Mouse (Mus musculus) liver, adult 2 months (tissue): ENCODE results near the gene Ccdc13. TPM values are rescaled to one million over a fixed set of nuclear protein-coding genes. Genes with fewer than 3 reads are reported as not detected.

Experiments used
- DNase-seq: peaks from one replicate; pipeline ENCODE4 v3.0.0-alpha.2; 2011; ENCODE audit warnings: low read depth, low spot score; ENCODE audit errors: extremely low read depth
- H3K27ac ChIP-seq: fragments of 200-500 bp; replicated peaks from 2 replicates; pipeline ENCODE4 v1.5.1; 2012; ENCODE audit warnings: low read depth, mild to moderate bottlenecking, control low read depth, inconsistent platforms, low read length; ENCODE audit not compliant: insufficient read depth
- H3K27me3 ChIP-seq: fragments of 200-500 bp; 2 replicates; pipeline ENCODE4 v1.6.1; 2012; ENCODE audit warnings: mild to moderate bottlenecking, moderate library complexity, low read length, inconsistent platforms; ENCODE audit not compliant: control insufficient read depth, insufficient read depth
- H3K36me3 ChIP-seq: fragments of 200-500 bp; 2 replicates; pipeline ENCODE4 v1.6.1; 2012; ENCODE audit warnings: low read length, inconsistent platforms; ENCODE audit not compliant: control insufficient read depth, insufficient read depth
- H3K4me1 ChIP-seq: fragments of 200-500 bp; 2 replicates; pipeline ENCODE4 v1.6.1; 2011; ENCODE audit warnings: low read length; ENCODE audit not compliant: control insufficient read depth, insufficient read depth
- H3K4me3 ChIP-seq: fragments of 200-500 bp; 2 replicates; pipeline ENCODE4 v1.5.1; 2011; ENCODE audit warnings: low read depth, mild to moderate bottlenecking, control low read depth, low read length, moderate library complexity; ENCODE audit not compliant: insufficient read depth
- H3K79me2 ChIP-seq: fragments of 200-500 bp; 2 replicates; pipeline ENCODE4 v1.6.1; 2012; ENCODE audit warnings: inconsistent platforms, mild to moderate bottlenecking, low read length, moderate library complexity; ENCODE audit not compliant: control insufficient read depth, insufficient read depth
- H3K9ac ChIP-seq: fragments of 200-500 bp; 2 replicates; pipeline ENCODE4 v1.6.1; 2012; ENCODE audit warnings: low read depth, mild to moderate bottlenecking, control low read depth, inconsistent platforms, low read length
- CTCF ChIP-seq: fragments of 200-500 bp; IDR thresholded peaks from 2 replicates; pipeline ENCODE4 v1.5.1; 2011; ENCODE audit warnings: low read depth, low read length, control low read depth
- POLR2A ChIP-seq: fragments of 200-500 bp; IDR thresholded peaks from 2 replicates; pipeline ENCODE4 v1.6.1; 2011; ENCODE audit warnings: low read length, control low read depth; ENCODE audit not compliant: insufficient read depth; ENCODE audit errors: extremely low read depth
- WGBS: fragments of 180-500 bp; shearing (Covaris S2); methylation state at CpG from one replicate; pipeline ENCODE4 v1.1.7; 2018; 5-methylcytosine and 5-hydroxymethylcytosine counted together
- polyA plus RNA-seq: library from polyadenylated mRNA; depleted of rRNA; stranded (reverse); fragments of >200 nt; gene quantifications from 2 replicates; pipeline ENCODE4 v1.2.3, GENCODE M21; 2012
- total RNA-seq: library from RNA; depleted of rRNA; stranded (reverse); fragments of >200 nt; gene quantifications from 2 replicates; pipeline ENCODE4 v1.2.3, GENCODE M21; 2014

Ccdc13 gene
- total and polyA plus RNA-seq, 2 experiments, result not detected

GRCm38 (mm10) chr9:121829270-121829992 is 9.8 kb downstream of the Ccdc13 start:
- no peaks in the 10 kb centered on the region for H3K79me2 ChIP-seq
- no peaks in the 10 kb centered on the region for H3K27me3 ChIP-seq
- no peak overlapping the region for H3K27ac ChIP-seq
- 63% methylated on average over 7 of the region's 7 CpGs for WGBS
- H3K4me3 ChIP-seq, result no peak overlapping the region
- DNase-seq, result no peak
- no peaks in the 10 kb centered on the region for H3K4me1 ChIP-seq
- H3K9ac ChIP-seq, result no peak overlapping the region
- no peak for TF ChIP-seq POLR2A
- no peaks in the 10 kb centered on the region for H3K36me3 ChIP-seq

DNA sequence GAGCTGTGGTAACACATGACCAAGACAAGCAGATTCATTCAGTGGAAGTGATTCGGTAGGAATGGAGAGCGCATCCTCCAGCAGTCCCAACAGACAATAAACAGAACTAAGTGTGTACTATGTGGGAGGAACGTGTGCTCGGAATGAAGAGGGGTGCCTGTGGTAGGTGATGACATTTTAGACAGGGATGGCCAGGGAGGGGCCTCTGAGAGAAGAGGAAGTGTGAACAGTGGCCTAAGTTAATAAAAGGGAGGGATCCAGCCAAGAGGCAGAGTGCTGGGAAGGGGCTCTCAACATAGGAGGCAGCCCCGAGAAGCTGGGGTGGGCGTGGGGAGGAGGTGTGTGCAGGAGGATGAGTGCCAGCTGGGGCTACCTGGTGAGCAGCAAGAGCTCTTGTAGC is 10.9 kb downstream of the Ccdc13 start:
- no peak overlapping the region for H3K27ac ChIP-seq
- H3K27me3 ChIP-seq, result no peaks in the 10 kb centered on the region
- no peak overlapping the region for H3K4me3 ChIP-seq
- DNase-seq, result no peak
- no peaks in the 10 kb centered on the region for H3K36me3 ChIP-seq
- no peak overlapping the region for H3K9ac ChIP-seq
- H3K4me1 ChIP-seq, result no peaks in the 10 kb centered on the region
- WGBS, result 75% methylated on average over 6 of the region's 6 CpGs
- TF ChIP-seq CTCF (no peak), POLR2A (no peak)
- H3K79me2 ChIP-seq, result no peaks in the 10 kb centered on the region

DNA sequence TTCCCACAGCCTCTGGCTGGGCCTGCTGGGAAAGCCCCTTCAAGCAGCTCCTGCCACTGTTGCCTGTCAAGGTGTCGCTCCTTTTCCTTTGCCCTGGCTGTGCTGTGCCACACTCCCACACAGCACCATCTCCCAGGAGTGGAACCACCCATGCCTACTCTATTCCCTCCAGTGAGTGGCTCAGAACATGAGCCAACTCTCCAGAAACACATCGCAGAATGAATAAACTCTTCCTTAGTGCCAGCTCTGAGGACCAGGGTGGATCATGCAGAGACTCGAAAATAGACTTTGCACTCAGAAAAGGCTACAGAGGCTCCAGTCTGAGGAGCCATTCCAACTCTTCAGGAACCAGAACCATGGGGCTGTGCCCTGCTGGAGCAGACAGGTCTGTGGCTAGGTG is 12.9 kb downstream of the Ccdc13 start:
- TF ChIP-seq POLR2A, result no peak
- Histone ChIP-seq H3K4me3 (no peak overlapping the region), H3K79me2 (no peaks in the 10 kb centered on the region), H3K27me3 (no peaks in the 10 kb centered on the region), H3K9ac (no peak overlapping the region), H3K4me1 (no peaks in the 10 kb centered on the region), H3K27ac (no peak overlapping the region), H3K36me3 (no peaks in the 10 kb centered on the region)
- WGBS, result 91% methylated on average over 3 of the region's 3 CpGs
- no peak for DNase-seq

DNA sequence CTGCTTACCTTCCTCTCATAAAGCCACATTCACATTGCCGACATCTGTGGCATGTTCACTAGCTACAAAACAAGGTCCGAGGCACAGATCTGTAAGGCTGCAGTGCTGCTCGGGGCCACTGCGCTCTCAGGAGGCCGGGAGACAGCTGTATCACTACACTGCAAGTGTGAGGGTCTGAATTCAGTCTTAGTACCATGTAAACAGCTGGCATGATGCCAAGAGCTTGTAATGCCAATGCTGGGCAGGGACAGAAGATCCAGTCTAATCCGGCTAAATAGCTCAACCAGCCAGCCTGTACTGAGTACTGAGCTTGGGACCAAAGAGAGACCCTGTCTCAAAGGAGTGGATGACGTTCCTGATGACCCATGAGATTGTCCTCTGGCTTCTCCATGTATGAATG is 15.3 kb downstream of the Ccdc13 start:
- H3K36me3 ChIP-seq, result no peaks in the 10 kb centered on the region
- H3K79me2 ChIP-seq, result no peaks in the 10 kb centered on the region
- H3K27me3 ChIP-seq, result no peaks in the 10 kb centered on the region
- no peak for DNase-seq
- no peaks in the 10 kb centered on the region for H3K4me1 ChIP-seq
- TF ChIP-seq CTCF, result no peak
- WGBS, result 89% methylated on average over 7 of the region's 7 CpGs
- no peak overlapping the region for H3K27ac ChIP-seq
- H3K9ac ChIP-seq, result no peak overlapping the region
- no peak overlapping the region for H3K4me3 ChIP-seq

DNA sequence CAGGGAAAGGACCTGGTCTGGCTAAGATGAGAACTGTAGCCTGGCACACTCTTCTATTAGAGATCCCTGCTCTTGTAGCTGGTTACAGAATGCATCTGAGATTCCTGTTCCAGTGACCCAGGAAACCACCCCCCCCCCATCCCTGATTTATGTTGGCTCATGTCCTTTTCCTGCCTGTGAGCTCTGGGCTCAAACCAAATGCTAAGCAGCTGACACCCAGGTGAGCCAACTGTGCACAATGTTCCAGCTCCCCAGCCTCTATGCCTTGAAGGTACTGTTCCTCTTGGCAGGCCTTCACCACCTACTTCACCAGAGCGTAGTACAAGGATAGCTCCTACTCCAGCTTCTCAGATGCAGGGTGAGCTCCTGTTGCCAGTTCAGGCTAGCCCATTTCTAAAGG is 16.2 kb downstream of the Ccdc13 start:
- no peak for DNase-seq
- H3K79me2 ChIP-seq, result no peaks in the 10 kb centered on the region
- no peaks in the 10 kb centered on the region for H3K36me3 ChIP-seq
- WGBS, result 95% methylated on average over 1 of the region's 1 CpGs
- no peaks in the 10 kb centered on the region for H3K4me1 ChIP-seq
- no peak overlapping the region for H3K27ac ChIP-seq
- H3K9ac ChIP-seq, result no peak overlapping the region; the same call in 1 of the 2 replicates
- TF ChIP-seq POLR2A, result no peak
- TF ChIP-seq CTCF, result no peak
- H3K27me3 ChIP-seq, result no peaks in the 10 kb centered on the region
- no peak overlapping the region for H3K4me3 ChIP-seq

DNA sequence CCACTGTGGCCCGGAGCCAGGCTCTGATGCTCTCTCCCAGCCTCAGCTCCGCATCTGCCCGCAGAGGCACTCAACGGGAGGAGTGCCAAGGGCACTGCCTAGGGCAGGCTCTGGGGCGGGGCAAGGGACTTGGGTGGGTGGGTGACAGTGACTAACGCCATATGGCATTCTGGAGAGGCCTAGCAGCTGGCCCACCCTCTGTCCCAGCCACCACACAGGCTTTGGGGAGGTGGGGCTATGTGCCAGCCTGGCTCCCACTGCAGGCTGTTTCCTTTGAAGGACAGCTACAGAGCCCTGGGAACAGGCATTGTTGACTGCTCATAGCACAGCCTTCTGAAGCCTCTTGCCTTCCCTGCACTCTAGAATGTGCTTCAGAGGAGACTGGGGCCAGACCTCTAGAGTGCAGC is 16.7 kb downstream of the Ccdc13 start:
- no peak for DNase-seq
- H3K9ac ChIP-seq, result no peak overlapping the region
- H3K36me3 ChIP-seq, result no peaks in the 10 kb centered on the region
- no peaks in the 10 kb centered on the region for H3K79me2 ChIP-seq
- H3K4me1 ChIP-seq, result no peaks in the 10 kb centered on the region
- H3K27me3 ChIP-seq, result no peaks in the 10 kb centered on the region
- H3K4me3 ChIP-seq, result no peak overlapping the region
- H3K27ac ChIP-seq, result no peak overlapping the region
- WGBS, result 77% methylated on average over 6 of the region's 6 CpGs
- TF ChIP-seq POLR2A, result no peak
- no peak for TF ChIP-seq CTCF
